Mouse (Mus musculus) liver, embryonic 14.5 days (tissue): ENCODE data around the gene Oxtr.

Experiments used
- CTCF ChIP-seq: IDR thresholded peaks from 2 replicates; pipeline ENCODE4 v1.5.1; 2016; ENCODE audit warnings: antibody characterized with exemption, low read depth, control low read depth
- EP300 ChIP-seq: IDR thresholded peaks from 2 replicates; pipeline ENCODE4 v1.6.1; 2016; ENCODE audit warnings: antibody characterized with exemption, low read depth

- TF ChIP-seq CTCF (no peak), EP300 (no peak)
Observed at GRCm38 (mm10) chr6:112489181-112489909, 398 bp downstream of the Oxtr start.
